Mouse (Mus musculus): ENCODE results near the gene Srrt.

Srrt gene

GRCm38 (mm10) chr5:137264787-137265186, 42.7 kb downstream of the Srrt start:
- DNase-seq (ENCODE audit: low read depth, low spot score) = no peak

- DNase-seq (ENCODE audit: low read depth, low spot score) = no peak
Observed at GRCm38 (mm10) chr5:137263897-137264720, 43.4 kb downstream of the Srrt start.
